Comparison of ENCODE assay signal across 18 mouse cellular contexts in genomic region chr3:137301195-137301594, GRCm38 (mm10). TPM values are rescaled to one million over a fixed set of nuclear protein-coding genes. Genes with fewer than 3 reads are reported as not detected.
"Had no signal": no experiment of that assay in that cellular context is flagged by ENCODE, and none has a peak within 500 bp of the region (broad histone marks: within the 10 kb centered on the region; RNA-seq: fewer than 3 reads in every experiment).

No protein-coding gene starts in this region.

- H3K4me3 ChIP-seq: neural tube, embryonic 12.5 days; neural tube, embryonic 13.5 days; neural tube, embryonic 15.5 days; stomach, embryonic 15.5 days had no signal

- DNase-seq: retina, postnatal 1 day; right cerebral cortex, adult 18-20 months; right cerebral cortex, postnatal 14 days; right cerebral cortex, postnatal 25 days; right cerebral cortex, postnatal 4 days; spleen, adult 18-20 months; thymus, adult 18-20 months; thymus, adult 2 months; thymus, postnatal 14 days; thymus, postnatal 25 days; thymus, postnatal 36 days; thymus, postnatal 4 days had no signal

- H3K27ac ChIP-seq: neural tube, embryonic 12.5 days; neural tube, embryonic 13.5 days; neural tube, embryonic 15.5 days; stomach, embryonic 15.5 days; stomach, postnatal 0 days had no signal

RNA-seq across cellular contexts. Expression of gene Emcn, which starts 39.7 kb away (rescaled TPM):
- total RNA-seq: neutrophil, adult 5-6 weeks had no signal
